Mouse (Mus musculus) CH12F3 (cell line): Measurements from ENCODE around the gene Foxa2.

ENCODE experiments used
- in situ Hi-C: fragments of 300-500 bp; cut with MboI; formaldehyde crosslinking; loops from 2 replicates; pipeline ENCODE4 v1.14.3; 2020; ENCODE audit warnings: low sequenced_read_pairs

The Foxa2 gene

GRCm38 (mm10) chr2:148039351-148040235 is 7.2 kb downstream of the Foxa2 start:
- in situ Hi-C loops = no loop called here

DNA sequence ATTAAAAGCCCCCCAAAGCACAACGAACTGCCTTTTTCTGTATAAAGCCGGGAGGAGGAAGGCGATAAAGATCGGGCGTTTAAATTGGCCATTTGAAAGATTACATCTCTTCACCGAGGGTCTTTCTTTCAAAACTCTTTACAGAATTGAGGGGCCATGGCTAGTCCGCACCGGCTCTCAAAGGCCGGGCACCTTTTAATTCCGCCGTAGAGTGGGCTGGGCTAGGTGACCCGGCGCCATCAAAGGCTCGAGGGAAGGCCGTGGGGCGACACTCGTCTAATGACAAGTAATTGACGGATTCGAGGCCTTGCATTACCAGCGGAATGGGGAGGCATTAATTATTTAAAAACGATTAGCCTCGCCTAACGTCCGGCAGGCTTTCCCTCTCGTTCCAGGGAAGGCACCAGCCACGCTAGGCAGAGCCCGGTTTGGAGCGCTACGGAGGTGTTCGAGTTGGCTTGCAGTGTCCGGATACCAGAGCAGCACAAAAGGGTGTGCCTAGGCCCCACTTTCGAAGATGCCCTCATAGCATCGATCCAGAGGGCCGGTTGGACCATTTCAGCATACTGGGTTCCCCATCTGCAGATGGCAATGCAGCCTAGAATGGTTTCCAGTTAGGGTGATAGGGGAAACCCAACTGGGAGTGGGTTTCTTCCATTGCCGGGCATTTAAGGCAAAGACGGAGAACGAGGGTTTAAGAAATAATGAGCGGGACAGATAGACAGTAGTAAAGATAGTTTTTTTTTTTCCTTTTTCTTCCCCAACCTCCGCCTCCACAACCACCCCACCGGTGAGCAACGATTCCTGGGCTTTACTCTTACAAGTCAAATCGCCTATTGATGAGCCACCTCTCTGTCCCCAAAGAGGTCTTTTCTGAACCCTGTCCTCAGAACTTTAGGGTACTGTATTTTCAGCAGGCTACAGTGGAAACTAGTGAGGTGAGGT is 8.1 kb downstream of the Foxa2 start:
- in situ Hi-C loops = no loop called here

DNA sequence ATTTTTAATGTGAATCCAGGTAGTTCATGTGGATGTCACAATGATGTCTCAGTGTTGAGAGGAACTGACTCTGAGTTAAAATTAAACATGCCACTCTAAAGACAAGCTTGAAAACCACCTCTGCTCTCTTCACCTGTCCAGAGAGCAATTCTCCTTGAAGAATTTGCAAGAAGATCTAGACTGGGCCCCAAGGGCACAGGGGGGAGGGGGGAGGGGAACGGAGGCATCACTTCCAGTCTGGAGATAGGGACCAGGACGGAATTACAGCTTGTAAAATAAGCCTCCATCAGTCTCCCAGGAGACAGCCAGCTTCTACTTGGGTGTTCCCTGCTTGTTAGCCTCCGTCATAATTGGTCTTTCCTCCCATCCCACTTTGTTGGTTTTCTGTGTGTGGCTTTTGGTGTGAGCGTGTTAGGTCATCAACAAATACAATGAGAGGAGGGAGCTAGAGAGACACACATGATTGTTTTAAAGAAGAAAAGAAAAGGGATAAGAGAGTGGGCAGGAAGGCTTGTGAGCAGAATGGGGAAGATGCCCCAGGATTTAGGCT is 10.1 kb downstream of the Foxa2 start:
- in situ Hi-C loops = no loop called here

- in situ Hi-C loops = no loop called here
These were observed 15.6 kb downstream of the Foxa2 start for GRCm38 (mm10) chr2:148030991-148031675.

GRCm38 (mm10) chr2:148030613-148030935 is 16.2 kb downstream of the Foxa2 start:
- in situ Hi-C loops = no loop called here

GRCm38 (mm10) chr2:148029751-148030612 is 16.8 kb downstream of the Foxa2 start:
- in situ Hi-C loops = no loop called here

GRCm38 (mm10) chr2:148029050-148029608 is 17.6 kb downstream of the Foxa2 start:
- in situ Hi-C loops = no loop called here

- in situ Hi-C loops = no loop called here
These were observed 20.4 kb downstream of the Foxa2 start for GRCm38 (mm10) chr2:148026366-148026765.

DNA sequence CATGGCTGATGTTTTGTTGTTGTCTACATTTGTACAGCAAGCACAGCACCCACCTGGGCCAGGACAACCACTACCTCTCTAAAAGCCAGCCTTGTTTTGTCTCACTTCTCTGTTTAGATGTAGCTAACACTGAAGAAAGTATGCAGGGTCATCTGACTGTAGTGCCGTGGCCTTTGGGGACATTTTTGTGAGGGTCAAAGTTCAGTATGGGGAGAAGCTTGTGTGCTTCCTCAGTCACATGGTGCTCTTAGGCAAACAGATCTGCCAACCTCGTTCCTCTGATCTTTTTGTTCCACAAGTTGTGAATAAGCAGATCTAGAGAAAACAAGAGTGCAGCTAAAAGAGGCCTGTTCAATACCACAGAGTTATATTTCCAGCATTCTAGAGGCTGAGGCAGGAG is 21.3 kb downstream of the Foxa2 start:
- in situ Hi-C loops = no loop called here

DNA sequence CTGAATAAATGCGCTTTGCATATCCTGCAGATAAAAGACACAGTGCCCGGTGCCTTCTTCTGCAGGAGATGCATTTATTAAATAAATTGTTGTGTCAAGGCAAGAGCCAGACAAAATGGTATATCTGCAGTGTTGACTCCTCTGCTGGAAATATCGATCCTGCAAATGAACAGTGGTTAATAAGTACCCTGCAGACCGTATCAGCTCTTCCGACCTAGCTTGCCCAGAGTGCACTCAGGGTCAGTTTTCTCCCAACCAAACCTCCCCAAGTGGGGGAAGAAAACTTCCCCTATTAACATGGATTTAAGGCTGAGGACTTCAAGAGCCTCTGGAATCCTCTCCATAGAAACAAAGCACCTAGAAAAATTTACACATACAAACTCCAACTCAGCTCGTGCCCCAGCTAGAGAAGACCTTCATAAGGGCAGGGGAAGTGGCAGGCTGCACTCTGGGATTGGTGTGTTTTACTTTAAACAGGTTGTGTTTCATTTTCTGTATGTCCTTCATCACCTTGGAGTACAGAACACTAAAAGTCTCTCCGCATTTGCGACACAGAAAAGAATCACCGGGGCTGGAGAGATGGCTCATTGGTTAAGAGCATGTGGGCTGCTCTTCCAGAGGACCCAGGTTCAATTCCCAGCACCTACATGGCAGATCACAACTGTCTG is 22.4 kb downstream of the Foxa2 start:
- in situ Hi-C loops = no loop called here

DNA sequence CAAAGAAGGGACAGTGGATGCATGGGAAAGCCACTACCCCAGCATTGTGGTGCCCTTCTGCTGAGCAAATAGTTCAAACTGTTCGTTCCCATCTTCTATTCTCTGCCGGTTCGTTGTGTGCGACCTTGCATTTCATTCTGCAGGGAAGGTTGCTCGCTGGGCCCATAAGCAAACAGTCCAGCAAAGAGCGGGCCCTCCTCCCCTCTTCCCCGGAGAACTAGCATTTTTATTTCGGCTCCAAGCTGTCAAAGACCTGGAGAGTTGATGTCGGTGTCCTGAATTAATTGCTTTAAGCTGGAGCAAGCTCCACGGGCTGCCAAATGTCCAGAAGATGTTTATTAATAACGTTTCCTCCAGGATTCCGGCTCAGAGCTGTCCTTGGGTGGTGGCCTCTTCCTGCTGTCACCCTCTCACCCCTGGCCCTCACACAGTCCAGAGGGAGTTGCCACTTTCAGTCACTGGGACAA is 23.4 kb downstream of the Foxa2 start:
- in situ Hi-C loops = no loop called here

DNA sequence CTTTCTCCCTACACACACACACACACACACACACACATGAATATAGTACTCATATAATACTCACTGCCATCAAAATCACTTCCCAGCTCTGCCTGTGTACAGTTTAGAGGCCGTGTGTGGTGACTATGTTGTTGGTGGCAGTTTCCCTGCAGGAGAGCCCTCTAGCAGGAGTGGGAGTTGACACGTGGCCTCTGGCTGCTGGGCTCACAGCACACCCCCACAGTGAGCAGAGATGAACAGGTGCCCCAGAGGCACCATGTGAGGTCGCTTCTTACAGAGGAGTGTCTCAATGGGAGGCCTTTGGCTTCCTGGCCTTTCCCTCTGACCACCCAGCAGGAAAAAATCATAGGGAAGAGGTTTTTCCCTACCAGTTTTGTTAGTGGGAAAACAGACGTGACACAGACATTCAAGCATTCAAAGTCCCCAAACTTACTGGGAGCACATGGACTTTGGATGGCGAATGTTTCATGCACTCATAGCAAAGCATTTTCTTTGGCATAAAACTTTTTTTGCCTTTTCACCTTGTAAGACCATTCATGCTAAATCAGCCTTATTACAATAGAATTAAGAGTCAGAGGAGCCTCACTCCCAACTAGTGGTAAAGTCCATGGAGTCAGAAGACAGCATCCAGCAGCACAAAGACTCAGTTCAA is 24.7 kb downstream of the Foxa2 start:
- in situ Hi-C loops = no loop called here

GRCm38 (mm10) chr2:148021016-148021415 is 25.8 kb downstream of the Foxa2 start:
- in situ Hi-C loops = no loop called here

- in situ Hi-C loops = no loop called here
These were observed 26.6 kb downstream of the Foxa2 start for GRCm38 (mm10) chr2:148020125-148020524.

DNA sequence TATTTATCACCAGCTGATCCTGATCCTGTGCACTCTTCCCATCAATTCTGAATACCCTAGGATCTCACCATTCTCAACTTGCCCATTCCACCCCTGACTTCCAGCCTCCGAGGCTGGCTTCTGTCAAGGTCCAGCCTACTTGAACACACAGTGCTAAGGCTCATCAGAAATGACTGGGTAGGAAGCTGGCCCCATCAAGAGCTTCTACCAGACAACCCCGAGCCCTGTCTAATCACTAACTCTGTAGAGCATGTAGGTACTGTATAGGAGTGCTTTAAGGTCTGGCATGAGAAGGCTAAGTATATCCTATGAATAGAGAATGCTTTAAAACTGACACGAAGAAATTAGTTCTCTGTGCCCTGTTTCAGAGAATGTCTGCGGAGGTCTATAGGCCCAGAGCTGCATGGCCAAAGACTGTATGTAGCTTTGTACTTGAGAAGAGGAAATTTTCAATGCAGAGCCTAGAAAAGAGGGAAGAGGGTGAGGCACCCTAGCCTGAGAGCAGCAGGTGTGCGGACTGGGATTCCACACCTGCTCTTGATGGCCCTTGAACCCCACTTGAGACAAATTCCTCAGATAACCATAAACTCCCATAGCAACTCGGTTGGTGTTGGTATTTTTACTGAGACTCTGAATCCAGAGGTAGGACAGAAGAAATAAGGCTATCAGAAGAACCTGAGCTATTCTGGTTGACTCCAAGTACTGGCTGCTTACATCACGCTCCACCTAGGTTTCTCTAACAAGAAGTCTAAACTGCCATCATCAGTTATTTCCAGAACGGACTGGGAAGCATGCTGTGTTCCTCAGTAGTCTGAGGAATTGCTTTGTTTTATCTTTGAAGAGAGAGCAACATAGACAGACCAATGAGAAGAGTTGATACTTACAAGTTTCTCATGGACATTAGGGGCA is 28.7 kb downstream of the Foxa2 start:
- in situ Hi-C loops = no loop called here

- in situ Hi-C loops = no loop called here
These were observed 33.4 kb downstream of the Foxa2 start for GRCm38 (mm10) chr2:148013382-148013781.

DNA sequence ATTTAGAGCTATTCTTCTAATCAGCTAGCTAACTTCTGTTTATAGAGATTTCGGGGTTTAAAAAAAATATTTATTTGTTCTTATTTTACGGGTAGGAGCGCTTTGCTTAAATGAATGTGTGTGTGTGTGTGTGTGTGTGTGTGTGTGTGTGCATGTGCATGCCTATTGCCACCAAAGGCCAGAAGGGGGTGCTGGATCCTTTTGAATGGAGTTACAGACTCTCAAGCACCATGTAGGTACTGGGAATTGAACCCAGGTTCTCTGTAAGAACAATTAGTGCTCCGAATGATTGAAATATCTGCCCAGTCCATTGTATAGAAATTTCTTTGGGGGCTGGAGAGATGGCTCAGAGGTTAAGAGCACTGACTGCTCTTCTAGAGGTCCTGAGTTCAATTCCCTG is 37.7 kb downstream of the Foxa2 start:
- in situ Hi-C loops = no loop called here
